Mouse (Mus musculus): ENCODE results near the gene Ralgds. TPM values are rescaled to one million over a fixed set of nuclear protein-coding genes. Genes with fewer than 3 reads are reported as not detected.

Gene Ralgds
- total RNA-seq, 2 experiments from 2014 or later: 81.1 to 92.6 TPM

DNA sequence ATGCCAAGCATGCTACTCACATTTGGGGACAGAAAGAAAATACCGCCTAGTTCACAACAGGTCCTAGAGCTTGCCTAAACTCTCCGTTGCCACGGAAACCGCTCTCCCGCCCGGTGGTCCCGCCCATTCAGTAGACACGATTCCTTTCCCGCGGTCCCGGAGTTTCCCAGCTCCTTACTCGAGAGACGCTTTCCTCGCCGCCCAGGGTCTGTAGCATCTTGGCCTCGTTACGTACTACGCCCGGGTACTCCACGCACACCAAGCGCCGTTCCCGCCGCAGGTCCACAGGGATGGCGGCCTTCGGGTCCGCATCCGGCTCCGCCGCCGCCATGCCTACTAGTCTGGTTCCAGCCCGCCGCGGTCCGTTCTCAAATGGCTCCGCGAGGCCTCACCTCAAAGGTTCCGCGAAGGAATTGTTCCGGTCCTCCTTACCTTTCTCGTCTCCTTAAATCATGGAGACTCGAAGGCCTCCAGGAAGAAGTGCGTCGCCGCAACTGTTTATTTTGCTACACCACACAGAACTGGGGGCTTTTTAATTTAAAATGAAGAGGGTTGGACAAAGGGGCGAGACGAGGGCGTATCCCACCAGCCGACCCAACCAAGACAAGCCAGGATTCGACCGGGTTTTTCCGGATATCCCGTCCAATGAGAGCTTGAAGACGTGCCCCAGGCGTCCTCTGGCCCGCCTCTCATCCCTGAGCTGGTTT lies 69.9 kb downstream of the Ralgds start:
- intact Hi-C loops (cut with DNase I): loop anchor here (10.0 kb wide), 1 partner anchor 472 kb away; the partner anchor contains the start of gene Cfap77
- TF ChIP-seq CTCF (IDR thresholded peaks at IDR 0.05): no peak
- H3K4me3 ChIP-seq: peak overlapping the region; percentile 69
- H3K27ac ChIP-seq: peak overlapping the region; percentile 81
- peak; percentile 85 to 91 for DNase-seq (ENCODE audit: extremely low spot score in 1 of 2, low spot score in 2 of 2)

GRCm38 (mm10) chr2:28583651-28584050 lies 70.7 kb downstream of the Ralgds start, which contains the start of gene Gtf3c5:
TSS of gene Gtf3c5 (minus strand) at chr2:28583751.
- no peak for TF ChIP-seq CTCF (IDR thresholded peaks at IDR 0.05)
- H3K4me3 ChIP-seq: peak within 1 kb of the TSS; percentile 69
- intact Hi-C loops (cut with DNase I): loop anchor here (10.0 kb wide), 1 partner anchor 471 kb away; the partner anchor contains the start of gene Cfap77
- DNase-seq (ENCODE audit: extremely low spot score in 1 of 2, low spot score in 2 of 2): no peak
- peak within 1 kb of the TSS; percentile 81 for H3K27ac ChIP-seq

- Histone ChIP-seq H3K27ac (no peak overlapping the region), H3K4me3 (no peak overlapping the region)
- intact Hi-C loops (cut with DNase I): loop anchor here (1.0 to 10.0 kb wide), 2 partner anchors 71 to 470 kb away; partner anchors contain the start of gene Cfap77
- peak; percentile 68 to 70 for DNase-seq (ENCODE audit: extremely low spot score in 1 of 2, low spot score in 2 of 2)
- TF ChIP-seq CTCF (IDR thresholded peaks at IDR 0.05): no peak; the same call in none of the 2 replicates
These were observed 72.2 kb downstream of the Ralgds start for GRCm38 (mm10) chr2:28585043-28585571.

DNA sequence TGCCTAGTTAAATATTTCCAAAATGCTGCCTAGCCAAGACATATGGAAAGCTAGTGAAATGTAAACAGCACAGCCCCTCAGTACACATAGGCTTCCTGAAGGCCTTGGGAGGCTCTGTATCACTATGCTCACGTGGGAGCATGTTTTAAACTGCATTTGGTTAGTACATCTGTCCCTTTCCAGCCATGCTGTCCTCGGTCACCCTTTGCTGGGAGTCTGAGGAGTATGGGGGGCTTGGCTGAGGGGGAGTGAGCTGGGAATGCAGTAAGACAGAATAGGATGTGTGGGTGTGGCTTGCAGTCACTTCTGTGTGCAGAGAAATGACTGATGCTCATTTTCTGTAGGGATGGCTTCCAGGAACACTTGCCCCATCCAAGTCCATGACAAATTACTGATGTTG lies 72.8 kb downstream of the Ralgds start:
- intact Hi-C loops (cut with DNase I): loop anchor here (1.0 to 10.0 kb wide), 2 partner anchors 71 to 469 kb away; partner anchors contain the start of gene Cfap77
- Histone ChIP-seq H3K27ac (no peak overlapping the region), H3K4me3 (no peak overlapping the region)
- no peak for DNase-seq (ENCODE audit: extremely low spot score in 1 of 2, low spot score in 2 of 2)
- TF ChIP-seq CTCF (IDR thresholded peaks at IDR 0.05): no peak

- H3K27ac ChIP-seq: no peak overlapping the region
- intact Hi-C loops (cut with DNase I): loop anchor here (10.0 kb wide), 1 partner anchor 466 kb away; the partner anchor contains the start of gene Cfap77
- TF ChIP-seq CTCF (IDR thresholded peaks at IDR 0.05): no peak
- no peak for DNase-seq (ENCODE audit: extremely low spot score in 1 of 2, low spot score in 2 of 2)
- H3K4me3 ChIP-seq: no peak overlapping the region
These were observed 75.6 kb downstream of the Ralgds start for GRCm38 (mm10) chr2:28588574-28588973.

DNA sequence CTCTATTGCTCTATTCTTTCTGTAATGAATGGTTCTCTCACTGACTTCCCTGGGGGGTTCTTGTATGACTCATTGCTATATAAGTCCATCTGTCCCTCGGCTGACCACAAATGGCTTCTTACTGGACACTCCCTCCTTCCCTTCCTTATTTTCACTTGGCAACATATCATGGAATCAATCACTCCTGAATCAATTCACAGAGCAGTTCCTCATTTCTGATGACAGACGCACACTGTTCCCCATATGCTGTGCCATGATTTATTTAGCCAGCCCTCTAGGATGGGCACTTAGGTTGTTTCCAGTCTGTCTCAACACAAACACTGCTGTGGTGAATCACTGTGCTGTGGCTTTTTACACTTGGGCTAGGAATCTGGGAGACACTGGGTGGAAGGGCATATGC lies 78.6 kb downstream of the Ralgds start:
- no peak overlapping the region for H3K27ac ChIP-seq
- no peak overlapping the region for H3K4me3 ChIP-seq
- DNase-seq (ENCODE audit: extremely low spot score in 1 of 2, low spot score in 2 of 2): no peak
- intact Hi-C loops (cut with DNase I): no loop called here
- TF ChIP-seq CTCF (IDR thresholded peaks at IDR 0.05): no peak

GRCm38 (mm10) chr2:28592809-28593208 lies 79.9 kb downstream of the Ralgds start:
- peak in 1 of 2 experiments; percentile 32 for DNase-seq (ENCODE audit: extremely low spot score in 1 of 2, low spot score in 2 of 2)

GRCm38 (mm10) chr2:28596021-28596420 lies 83.1 kb downstream of the Ralgds start:
- TF ChIP-seq CTCF (IDR thresholded peaks at IDR 0.05): no peak
- intact Hi-C loops (cut with DNase I): no loop called here
- no peak overlapping the region for H3K4me3 ChIP-seq
- no peak overlapping the region for H3K27ac ChIP-seq
- DNase-seq (ENCODE audit: extremely low spot score in 1 of 2, low spot score in 2 of 2): no peak

More at GRCm38 (mm10) chr2:28592809-28593208, 79.9 kb downstream of the Ralgds start:
- Histone ChIP-seq H3K4me3 (no peak overlapping the region), H3K27ac (no peak overlapping the region)
- peak; percentile 70 for TF ChIP-seq CTCF (IDR thresholded peaks at IDR 0.05)
- intact Hi-C loops (cut with DNase I): loop anchor here (1.0 kb wide), 1 partner anchor 29 kb away; no protein-coding TSS in a partner anchor

DNA sequence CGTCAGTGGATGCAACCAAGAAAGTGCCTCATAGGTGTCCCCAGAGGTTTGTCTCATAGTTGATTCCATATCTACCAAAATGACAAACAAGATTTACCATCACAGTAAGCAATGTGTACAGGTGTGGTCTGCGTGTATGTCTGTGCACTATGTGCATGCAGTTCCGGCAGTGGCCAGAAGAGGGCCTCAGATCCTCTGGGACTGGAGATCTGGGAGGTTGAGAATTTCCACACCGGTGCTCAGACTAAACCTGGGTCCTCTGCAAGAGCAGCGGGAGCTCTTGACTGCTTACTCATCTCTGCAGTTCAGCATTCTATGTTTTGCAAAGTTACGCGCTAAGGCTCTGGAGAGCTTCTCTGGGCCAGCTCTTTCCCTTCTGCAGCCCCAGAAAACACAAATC lies 84.1 kb downstream of the Ralgds start:
- peak; percentile 12; the same call in 1 of the 2 replicates for TF ChIP-seq CTCF (IDR thresholded peaks at IDR 0.05)
- DNase-seq (ENCODE audit: extremely low spot score in 1 of 2, low spot score in 2 of 2): no peak
- Histone ChIP-seq H3K4me3 (no peak overlapping the region), H3K27ac (no peak overlapping the region)
- intact Hi-C loops (cut with DNase I): no loop called here

GRCm38 (mm10) chr2:28597733-28598547 lies 85.0 kb downstream of the Ralgds start:
- Histone ChIP-seq H3K4me3 (no peak overlapping the region), H3K27ac (no peak overlapping the region)
- DNase-seq (ENCODE audit: extremely low spot score in 1 of 2, low spot score in 2 of 2): no peak
- TF ChIP-seq CTCF (IDR thresholded peaks at IDR 0.05): no peak
- intact Hi-C loops (cut with DNase I): no loop called here

GRCm38 (mm10) chr2:28598692-28599568 lies 86.0 kb downstream of the Ralgds start:
- Histone ChIP-seq H3K4me3 (no peak overlapping the region), H3K27ac (no peak overlapping the region)
- intact Hi-C loops (cut with DNase I): no loop called here
- TF ChIP-seq CTCF (IDR thresholded peaks at IDR 0.05): no peak
- no peak for DNase-seq (ENCODE audit: extremely low spot score in 1 of 2, low spot score in 2 of 2)

All from left cerebral cortex, adult 2 months (tissue).